Mouse (Mus musculus) erythroblast, embryonic 14.5 days (primary cell): Measurements from ENCODE around the gene Stoml1.
"Not testable (repeated sequence)": the region's sequence is repeated elsewhere in the genome, so short reads cannot be mapped to it uniquely, and the experiment has no call there.

Experiments used
- GATA1 ChIP-seq: IDR thresholded peaks from 2 replicates; pipeline ENCODE4 v1.6.1; 2012; ENCODE audit warnings: low read length, inconsistent platforms, mixed read lengths
- TAL1 ChIP-seq: IDR thresholded peaks from 3 replicates; pipeline ENCODE4 v1.6.1; 2012; ENCODE audit warnings: low read length, inconsistent platforms, mixed read lengths

DNA sequence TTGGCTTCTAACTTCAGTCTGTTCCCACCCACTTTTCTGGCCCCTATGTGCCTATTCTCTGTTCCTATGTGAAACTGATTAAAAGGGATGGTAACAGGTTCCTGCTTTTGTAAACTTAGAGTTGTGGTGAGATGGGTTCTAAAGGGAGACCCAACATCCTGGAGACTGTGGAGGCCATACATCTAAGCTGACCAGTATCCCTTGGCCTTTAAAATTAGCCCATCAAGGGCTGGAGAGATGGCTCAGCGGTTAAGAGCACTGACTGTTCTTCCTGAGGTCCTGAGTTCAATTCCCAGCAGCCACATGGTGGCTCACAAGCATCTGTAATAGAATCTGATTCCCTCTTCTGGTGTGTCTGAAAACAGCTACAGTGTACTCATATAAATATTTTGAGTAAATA lies 2.2 kb upstream of the Stoml1 start:
- TF ChIP-seq GATA1, TAL1: not testable (repeated sequence)
